In genomic region chr2:166226331-166226730, GRCm38 (mm10) we compare ENCODE assay signal across 13 mouse cellular contexts.
"Had no signal": no experiment of that assay in that cellular context is flagged by ENCODE, and none has a peak within 500 bp of the region (broad histone marks: within the 10 kb centered on the region; RNA-seq: fewer than 3 reads in every experiment).

No protein-coding gene starts in this region.

- H3K36me3 ChIP-seq: limb, embryonic 15.5 days; liver, embryonic 12.5 days; midbrain, embryonic 12.5 days; neural tube, embryonic 13.5 days had no signal

- H3K9ac ChIP-seq: limb, embryonic 15.5 days; liver, embryonic 12.5 days; lung, embryonic 14.5 days; midbrain, embryonic 12.5 days; neural tube, embryonic 13.5 days had no signal

- H3K27ac ChIP-seq: limb, embryonic 15.5 days; liver, embryonic 12.5 days; midbrain, embryonic 12.5 days; neural tube, embryonic 13.5 days had no signal

- H3K4me3 ChIP-seq: limb, embryonic 15.5 days; liver, embryonic 12.5 days; midbrain, embryonic 12.5 days; neural tube, embryonic 13.5 days had no signal

- H3K27me3 ChIP-seq: limb, embryonic 15.5 days; liver, embryonic 12.5 days had no signal

- H3K9me3 ChIP-seq: limb, embryonic 15.5 days; liver, embryonic 12.5 days; midbrain, embryonic 12.5 days had no signal

- ATAC-seq: liver, embryonic 12.5 days; midbrain, embryonic 16.5 days had no signal

- DNase-seq: layer of hippocampus, postnatal 36 days; lung, embryonic 14.5 days; lung, postnatal 10 days; lung, postnatal 4 days; right cerebral cortex, postnatal 4 days; spleen, adult 18-20 months; thymus, adult 18-20 months; thymus, postnatal 14 days had no signal

- H3K4me2 ChIP-seq: limb, embryonic 15.5 days; liver, embryonic 12.5 days; lung, embryonic 14.5 days; midbrain, embryonic 12.5 days; neural tube, embryonic 13.5 days had no signal
